Mouse (Mus musculus) adipocyte (in vitro differentiated cells): ENCODE measurements around the gene Tbcc.
"Not testable (repeated sequence)": the region's sequence is repeated elsewhere in the genome, so short reads cannot be mapped to it uniquely, and the experiment has no call there.

Source experiments
- DNase-seq: peaks from one replicate; pipeline ENCODE4 v3.0.0-alpha.2; 2016; ENCODE audit warnings: low spot score

Gene Tbcc

DNA sequence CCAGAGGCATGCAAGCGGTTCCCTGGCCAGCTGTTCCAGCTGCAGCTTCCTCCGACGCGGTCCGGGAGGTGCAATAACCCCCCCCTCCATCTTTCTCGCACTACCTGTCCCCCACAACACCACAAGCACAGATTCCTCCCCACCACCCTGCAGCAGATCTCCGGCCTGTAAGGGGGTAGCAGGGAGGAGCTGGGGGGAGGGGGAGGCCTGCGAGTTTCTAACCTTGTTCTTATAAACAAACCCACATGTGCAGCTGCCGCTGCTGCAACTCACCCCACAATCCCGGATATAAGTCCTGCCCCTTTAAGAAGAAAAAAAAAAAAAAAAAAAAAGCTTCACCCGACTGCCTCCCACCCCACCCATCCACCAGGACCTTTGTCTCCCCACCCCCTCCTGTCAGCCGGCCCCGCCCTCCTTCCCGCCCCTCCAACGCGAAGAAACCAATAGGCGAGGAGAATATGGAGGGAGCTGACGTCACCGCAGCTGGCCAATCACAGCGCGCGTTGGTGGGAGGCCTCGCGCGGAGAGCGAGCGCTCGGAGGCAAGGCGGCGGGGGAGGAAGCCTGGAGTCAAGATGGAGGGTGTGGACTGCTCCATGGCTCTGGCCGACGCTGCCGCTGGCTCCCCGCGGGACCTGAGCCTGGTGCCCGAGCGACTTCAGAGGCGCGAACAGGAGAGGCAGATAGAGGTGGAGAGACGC is at the start of gene Tbcc:
Gene Tbcc (plus strand): TSS at position 569 of the 700 bp plus-strand sequence.
- DNase-seq = peak; percentile 99

DNA sequence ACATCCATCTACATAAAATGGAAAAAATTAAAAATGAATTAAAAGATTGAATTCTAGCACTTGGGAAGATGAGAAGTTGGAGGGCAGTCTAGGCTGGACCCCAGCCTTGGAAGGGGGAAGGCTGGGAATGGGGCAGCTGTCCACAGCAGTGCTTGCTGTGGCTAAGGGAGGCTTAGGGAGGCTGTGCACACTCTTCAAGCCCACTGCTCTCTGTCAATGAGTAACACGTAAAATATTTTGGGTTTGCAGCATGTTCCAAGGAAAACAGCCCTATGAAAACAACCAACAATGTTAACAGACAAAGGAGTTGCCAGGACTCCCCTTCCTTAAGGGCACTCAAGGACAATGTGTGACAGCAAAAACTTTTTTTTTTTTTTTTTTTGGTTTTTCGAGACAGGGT is 47.5 kb upstream of the Tbcc start:
- DNase-seq = no peak

DNA sequence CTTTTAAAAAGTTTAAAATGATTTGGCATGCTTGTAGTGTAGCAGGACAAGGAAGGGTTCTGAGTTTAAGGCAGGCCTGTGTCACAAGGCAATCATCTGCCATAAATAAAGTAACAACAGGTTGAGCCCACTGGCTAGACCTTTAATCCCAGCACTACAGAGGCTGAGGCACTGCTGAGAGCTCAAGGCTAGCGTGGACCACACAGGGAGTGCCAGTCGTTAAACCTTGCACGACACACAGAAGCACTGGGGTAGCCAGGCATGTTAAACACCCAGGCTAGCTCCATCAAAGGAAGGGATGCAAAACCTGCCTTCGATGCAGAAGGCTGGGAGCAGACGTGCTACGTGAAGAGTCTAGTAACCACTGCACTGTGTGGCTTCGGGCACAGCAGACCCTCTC is 46.8 kb upstream of the Tbcc start:
- no peak for DNase-seq

DNA sequence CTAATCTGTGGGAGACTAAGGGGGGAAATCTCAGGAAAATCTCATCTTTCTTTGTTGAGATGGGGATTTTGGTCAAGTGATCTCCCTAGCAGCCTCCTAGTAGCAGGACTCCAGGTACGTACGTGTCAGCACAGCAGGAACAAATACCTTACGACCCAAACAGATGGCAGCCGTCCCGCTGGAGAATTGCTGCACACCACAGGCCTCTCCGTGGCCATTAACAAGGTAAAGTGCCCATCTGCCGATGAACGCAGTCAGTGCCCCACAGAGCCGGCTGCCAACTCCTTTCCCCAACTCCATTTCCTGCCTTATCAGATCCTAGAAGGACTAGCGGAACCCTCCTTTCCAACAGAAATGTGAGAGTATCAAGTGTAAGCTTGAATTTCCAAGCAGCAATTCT is 45.7 kb upstream of the Tbcc start:
- no peak for DNase-seq

DNA sequence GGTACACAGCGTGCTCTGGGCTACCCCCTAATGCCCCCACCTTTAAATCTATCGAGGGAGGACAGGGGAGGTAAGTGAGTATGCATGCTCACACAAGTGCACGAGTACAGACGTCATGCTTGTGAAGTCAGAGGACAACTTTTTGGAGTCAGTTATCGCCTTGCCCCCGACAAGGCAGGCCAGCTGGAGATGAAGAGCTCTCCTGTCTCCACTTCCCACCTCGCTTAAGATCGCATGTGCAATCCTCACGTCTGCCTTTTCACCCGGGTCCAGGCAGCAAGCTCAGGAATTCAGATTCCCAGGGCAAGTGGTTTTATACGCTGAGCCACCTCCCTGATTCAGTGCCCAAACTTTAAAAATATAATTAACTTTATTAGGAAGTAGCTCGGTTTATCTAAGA is 45.2 kb upstream of the Tbcc start:
- no peak for DNase-seq

DNA sequence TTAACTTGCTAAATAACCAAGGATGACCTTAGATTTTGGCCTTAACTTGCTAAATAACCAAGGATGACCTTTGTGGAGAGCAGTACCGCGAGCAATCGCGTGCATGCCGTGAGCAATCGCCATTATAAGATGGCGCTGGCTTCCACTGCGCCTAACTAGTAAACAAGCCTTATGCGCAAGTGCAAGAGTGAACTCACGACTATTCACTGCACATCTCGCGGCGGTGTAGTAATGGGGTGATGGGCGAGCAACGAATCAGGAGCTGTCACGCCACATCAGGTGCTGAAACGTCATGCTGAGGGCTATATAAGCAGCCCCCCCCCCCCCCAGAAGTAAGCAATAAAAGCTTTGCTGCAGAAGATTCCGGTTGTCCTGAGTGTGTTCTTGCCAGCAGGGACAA is 43.9 kb upstream of the Tbcc start:
- not testable (repeated sequence) for DNase-seq

DNA sequence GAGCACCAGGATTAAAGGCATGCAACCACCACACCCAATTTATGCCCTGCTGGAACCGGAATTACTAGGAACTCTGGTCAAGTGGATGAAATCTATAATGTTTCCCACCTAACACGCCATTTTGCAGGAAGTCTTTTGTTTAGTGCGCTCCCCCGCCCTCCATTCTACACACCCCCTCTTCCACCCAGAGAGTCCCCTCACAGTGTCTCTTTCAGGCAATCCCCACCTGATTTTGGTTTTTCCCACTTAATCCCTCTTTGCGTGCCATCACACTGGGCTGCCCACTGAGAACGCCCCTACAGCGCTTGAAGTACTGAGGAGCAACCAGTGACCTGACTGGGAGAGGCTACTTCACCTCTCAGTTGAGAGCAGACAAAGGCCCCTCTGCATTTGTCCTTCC is 43.3 kb upstream of the Tbcc start:
- no peak for DNase-seq

DNA sequence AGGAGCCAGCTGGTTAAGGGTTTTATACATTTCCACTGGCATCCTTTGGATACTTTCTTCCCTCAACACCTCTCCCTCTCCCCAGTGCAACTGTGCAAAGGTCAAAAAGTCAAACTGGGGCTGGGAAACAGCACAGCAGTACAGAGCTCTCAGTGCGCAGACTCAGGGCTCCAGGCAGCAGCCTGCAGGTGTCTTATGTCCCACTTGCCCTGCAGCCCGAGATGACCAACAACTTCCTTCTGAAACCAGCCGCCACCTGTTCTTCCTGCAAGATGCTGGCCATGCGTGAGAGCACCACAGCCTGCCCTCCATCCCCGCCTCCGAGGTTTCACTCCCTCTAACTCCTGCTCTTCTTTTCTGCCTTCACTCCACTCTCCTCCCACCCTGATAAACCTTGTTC is 37.8 kb upstream of the Tbcc start:
- DNase-seq = no peak

DNA sequence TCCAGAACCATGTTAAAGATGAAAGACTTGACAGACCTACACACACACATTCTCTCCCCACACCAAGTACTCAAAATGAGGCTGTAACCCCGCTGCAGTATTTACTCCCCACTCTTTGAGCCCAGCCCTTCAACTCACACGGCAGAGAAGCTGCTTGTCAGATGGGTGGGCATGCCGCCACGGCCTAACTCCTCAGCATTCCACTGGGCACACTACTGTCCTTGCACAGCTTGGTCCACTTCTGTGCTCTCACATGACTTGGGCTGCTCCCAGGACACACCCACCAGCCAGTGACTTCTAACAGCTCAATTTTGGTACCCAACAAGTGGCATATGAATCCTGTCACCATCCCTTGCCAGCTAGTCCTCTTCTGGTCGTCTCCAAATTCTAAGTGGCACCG is 37.2 kb upstream of the Tbcc start:
- DNase-seq = peak; percentile 45

DNA sequence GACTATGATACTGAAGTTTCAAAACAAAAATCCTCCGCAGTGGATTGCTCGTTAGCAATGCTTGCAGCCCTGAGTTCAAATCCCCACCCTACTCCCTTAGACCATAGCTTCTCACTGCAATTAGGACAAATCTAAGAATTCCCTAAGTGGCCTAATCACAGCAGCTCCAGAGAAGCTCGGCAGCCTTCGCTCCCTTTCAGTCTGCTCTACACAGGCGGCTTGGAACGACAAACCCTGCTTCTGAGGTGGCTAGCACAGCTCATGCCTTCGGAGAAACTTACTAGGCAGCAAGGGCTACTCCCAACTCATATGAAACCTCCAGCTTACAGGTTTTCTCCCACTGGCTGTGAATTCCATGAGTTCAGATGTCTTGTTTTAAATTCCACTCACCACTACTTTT is 36.4 kb upstream of the Tbcc start:
- no peak for DNase-seq

DNA sequence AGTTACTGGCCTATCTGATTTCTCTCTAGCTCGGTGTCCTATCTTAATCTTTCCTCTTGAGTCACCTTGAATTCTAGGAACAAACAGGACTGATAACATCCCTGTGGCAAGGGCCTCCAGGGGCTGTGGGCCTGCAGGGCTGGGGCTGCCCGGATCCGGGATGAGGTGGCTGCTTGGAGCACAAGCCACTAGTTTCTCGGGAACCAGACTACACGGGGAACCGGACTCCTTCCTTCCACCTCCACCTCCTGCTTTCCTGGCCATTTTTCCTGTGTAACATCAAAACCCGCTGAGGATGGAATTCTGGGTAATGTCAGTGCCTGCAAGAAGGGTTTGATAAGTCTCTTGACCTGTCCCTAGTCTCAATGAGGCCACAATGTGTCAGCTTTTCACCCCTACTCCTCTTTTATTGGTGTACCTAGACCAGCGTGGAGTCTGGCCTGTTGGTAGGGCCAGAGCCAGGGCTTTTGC is 35.8 kb upstream of the Tbcc start:
- DNase-seq = peak; percentile 49

DNA sequence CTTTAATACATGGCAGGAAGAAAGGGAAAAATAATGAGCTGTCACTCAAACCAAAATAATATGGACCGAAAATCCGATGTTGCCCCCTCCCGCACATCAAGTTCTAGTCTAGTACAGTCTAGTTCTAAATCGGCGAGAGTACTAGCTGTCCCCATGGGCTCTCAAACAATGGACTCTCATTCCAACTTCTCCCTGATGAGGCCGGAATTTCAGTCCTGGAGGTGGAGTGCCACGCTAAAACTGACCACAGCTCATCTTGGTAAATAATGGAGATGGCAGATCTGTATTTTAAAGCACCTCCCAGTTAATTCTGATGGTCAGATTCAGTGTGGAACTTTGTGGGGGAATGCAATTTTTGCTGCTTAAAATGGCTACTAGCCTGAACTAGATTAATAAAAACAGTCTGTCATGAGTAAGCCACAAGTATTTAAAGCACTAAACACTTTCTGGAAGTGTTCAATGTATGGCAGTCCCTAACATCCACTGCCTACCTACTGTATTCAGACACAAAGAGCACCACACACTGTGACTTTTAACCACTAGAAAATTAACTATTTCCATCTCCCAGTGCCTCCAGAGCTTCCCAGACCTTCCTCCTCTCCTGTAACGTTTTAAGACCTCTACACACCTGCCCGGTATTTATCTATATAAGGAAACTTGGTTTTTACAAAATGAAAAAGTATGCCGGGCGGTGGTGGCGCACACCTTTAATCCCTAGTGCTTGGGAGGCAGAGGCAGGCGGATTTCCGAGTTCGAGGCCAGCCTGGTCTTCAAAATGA is 35.0 kb upstream of the Tbcc start:
- DNase-seq = peak; percentile 55

DNA sequence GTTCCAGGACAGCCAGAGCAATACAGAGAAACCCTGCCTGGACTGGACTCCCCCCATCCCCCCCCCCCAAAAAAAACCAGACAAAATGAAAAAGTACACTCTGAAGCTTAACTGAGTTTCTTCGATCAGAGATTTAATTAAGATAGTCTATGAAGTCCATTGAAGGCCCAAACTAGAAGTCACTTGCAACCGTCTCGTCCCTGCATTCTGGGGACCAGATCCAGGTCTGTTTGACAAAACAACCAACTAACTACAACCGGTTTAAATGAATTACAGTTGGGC is 34.4 kb upstream of the Tbcc start:
- peak; percentile 56 for DNase-seq

DNA sequence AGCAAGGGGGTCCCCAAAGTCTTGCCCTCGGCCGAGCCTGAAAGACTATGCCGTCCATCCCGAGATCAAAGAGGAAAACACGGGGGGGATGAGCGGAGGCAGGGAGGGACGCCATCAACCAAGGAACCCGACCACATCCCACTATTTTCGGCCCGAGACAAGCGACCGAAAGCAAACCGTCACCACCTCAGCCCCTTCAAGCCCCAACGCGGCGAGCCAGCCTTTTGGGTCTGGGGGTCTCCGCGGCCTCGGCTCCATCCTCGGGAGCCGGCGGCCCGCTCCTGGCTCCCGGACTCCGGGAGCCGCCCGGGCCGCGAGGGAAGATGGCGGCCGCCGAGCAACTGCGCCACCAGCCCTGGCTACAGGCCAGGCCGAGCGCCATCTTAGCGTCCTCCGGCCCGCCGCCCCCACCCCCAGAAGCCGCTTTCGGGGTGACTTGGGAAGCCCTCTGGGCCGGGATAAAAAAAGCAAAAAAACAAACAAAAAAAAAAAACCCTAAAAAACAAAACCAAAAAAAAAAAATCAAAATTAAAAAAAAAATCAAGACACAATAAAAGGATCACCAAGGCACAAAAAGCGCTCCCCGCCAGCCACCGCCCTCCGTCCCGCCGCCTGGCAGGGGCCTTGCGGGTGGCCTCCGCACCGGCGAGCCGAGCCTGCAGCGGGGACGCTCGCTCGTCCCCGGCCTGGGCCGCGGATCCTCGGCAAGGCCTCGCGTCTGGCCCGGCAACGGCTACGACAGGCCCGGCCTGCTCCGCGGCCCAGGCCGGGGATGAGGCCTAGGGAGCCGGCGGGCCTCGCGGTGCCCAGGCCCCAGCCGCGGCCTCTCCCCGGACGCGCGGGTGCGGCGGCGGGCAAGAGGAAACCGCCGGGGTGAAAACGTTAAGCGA is 33.8 kb upstream of the Tbcc start:
- peak; percentile 81 for DNase-seq

DNA sequence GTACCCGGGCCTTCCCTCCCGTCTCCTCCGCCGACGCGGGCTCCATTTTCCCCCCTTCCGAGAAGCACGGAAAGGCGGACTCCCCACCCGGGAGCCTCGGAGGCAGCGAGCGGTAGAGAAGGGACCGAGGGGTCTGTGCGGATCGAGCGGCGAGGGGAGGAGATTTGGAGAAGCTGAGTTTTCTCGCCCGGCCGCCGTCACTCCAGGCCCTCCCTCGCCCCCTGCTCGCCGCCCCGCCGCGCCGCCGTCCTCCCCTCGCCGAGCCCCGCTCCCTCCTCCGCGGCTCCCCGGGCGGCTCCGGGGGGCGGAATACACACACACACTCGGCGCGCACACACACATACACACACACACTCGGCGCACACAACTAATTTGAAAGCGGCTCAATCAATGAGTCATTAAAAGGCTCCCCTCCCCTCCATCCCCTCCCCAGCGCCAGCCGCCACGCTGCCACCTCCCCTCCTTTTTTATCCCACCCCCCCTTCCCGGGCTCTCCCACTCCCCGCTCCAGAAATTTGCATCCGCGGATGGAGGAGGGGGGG is 33.1 kb upstream of the Tbcc start:
- DNase-seq = peak; percentile 80

DNA sequence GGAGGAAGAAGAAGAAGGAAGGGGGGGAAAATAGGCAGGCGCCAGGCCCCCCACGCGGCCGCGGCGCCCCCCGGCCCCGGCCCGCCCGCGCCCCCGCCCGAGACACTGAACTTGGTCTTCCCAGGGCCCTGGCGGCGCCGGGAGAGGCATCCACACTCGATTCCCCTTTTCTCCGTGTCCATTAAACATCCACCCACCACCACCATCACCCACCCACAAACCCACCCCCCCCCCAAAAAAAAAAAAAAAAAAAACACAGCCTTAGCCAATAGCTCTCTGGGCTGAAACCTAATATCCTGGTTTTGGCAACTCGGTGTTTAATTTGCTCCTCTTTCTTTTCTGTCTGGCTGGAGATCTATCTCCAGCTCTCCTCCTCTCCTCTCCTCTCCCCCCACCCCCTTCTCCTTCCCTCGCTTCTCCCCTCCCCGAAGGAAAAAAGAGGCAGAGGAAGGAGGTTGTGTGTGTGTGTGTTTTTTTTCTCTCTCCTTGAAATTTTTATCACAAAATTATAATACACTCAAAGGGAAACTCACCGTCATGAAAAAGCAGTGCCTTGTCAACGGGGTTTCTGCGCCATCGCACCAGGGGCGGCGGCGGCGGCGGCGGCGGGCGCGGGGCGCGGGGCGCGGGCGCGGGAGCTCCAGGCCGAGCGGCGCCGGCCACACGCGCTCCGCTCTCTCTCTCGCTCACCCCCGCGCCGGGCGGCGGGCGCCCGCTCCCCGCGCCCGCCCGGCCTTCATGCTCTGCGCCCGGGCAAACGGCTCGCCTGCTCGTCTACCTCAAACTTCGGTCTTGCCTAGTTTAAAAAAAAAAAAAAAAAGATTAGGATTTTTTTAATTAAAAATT is 32.4 kb upstream of the Tbcc start, which contains the start of gene Bicral:
Gene Bicral (minus strand): TSS at position 580 of the 846 bp plus-strand sequence.
- peak; percentile 78 for DNase-seq

DNA sequence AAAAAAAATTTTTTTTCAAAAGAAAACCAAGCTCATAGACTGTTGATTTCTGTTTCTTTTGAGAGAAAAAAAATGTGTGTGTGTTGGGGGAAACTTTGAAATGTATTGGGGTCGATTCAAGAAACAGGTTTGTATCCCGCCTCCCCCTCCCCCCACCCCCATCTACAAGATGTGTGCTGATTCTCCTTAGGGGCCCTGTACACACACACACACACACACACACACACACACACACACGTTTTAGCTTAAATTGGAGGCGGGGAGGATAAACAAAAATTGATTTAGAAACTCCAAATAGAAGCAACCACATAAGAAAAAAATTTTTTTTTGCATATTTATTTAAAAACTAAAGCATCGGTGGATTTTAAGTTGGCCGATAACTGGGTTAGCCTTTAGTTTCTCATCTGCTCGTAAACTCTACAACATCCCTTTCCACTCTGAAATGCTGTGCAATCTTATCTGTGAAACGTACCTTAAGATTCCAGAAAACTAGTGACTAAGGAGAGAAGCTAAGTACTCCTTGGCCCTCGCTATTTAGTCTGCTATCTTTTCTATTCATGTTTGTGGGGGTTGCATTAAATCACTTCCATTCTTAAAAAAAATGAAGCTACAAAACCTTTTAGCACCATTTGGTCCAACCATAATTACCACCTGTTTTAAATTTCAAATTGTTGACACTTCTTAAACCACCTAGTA is 31.6 kb upstream of the Tbcc start:
- no peak for DNase-seq

DNA sequence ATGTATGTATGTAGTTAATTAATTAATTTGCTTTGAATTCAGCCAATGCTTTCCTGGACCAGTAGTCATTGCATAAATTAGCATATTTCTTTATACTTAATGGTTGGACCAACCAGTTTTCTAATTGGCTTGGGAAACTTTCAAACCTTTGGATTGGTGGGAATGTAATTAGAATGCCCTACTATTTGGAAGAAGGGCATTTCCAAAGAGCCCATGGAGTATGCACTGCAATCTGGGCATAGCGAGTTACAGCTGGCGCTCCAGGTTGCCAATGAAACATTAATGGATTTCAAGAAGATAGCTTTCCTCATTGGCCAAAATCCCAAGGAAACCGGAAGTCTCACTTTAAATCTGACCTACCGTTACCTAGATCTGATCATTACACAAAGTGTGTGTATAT is 30.4 kb upstream of the Tbcc start:
- no peak for DNase-seq

DNA sequence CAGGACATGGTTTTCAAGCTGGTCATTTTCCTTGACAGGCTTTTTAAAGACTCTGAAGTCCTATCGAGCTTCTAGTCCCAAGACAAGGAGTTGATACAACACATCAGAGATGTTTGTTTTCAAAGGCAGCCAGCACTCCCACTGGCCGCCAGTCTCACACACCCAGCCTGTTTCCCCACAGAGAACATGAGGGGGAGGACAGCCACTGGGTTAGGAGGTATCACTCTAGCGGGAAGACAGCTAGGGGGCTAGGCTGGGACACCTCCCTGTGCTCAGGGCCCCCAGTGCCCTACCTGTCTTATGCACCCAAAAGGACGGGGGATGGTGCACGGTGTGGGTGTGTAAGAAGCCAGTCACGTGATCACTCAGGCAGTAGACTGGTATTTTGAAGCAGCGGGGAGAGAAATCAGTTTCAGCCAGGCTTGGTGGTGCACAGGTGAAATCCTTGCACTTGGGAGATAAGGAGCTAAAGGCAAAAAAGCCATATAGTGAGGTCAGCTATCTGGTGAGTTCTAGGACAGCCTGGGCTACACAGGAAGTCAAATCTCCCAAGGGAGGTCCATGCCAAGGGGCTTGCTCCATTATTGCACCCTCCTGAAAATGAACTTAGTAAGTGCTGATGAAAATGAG is 25.8 kb upstream of the Tbcc start:
- DNase-seq = no peak

DNA sequence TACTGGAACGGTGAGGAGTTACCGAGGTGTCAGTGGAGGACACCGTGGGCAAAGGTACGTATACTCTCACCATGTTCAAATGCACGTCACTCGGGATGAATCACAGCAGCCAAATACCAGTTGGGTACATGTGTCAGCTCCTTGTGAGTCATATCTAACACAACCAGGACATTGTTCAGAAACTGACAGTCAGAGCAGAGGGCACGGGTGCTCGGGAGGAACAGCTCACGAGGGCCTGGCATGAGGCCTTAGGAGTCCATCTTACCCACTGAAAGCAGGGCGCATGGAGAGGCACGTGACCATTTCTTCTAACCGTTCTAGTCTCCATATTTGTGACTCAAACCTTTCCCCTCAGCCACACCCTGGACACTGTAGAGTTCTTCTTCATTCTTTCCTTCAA is 23.6 kb upstream of the Tbcc start:
- peak; percentile 89 for DNase-seq
